Mouse (Mus musculus): Measurements from ENCODE around the gene Gh.

- TF ChIP-seq CTCF (IDR thresholded peaks at IDR 0.05; ENCODE audit: low read depth) (no peak), EP300 (IDR thresholded peaks at IDR 0.05; ENCODE audit: low read depth) (no peak)
These were observed 48.1 kb upstream of the Gh start for GRCm38 (mm10) chr11:106349772-106350171.
